Mouse (Mus musculus): ENCODE data around the gene Egfl7.

DNA sequence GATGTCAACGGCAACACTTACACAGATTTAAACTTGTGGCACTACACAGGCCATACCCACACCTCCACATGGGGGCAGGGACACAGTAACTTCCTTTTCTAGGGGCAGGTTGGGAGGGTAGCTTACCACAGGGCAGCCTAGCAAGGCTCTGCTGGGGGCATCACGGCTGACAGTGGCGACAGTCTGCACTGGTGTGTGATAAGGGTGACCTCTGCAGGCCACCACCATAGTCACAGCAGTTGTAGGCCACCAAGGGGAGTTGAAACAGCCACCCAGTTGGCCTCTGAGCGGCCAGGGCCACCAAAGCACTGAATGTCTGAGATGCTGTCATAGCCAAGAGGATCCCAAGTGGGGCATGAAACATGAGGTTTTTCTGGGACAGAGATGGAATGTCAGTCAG is 13.6 kb upstream of the Egfl7 start:
- TF ChIP-seq CTCF (IDR thresholded peaks at IDR 0.05; ENCODE audit: control insufficient read depth, insufficient read depth, insufficient read length) = peak; percentile 92
- TF ChIP-seq USF1 (IDR thresholded peaks at IDR 0.05; ENCODE audit: low read depth) = no peak

Data from C2C12 (cell line).